Mouse (Mus musculus): ENCODE measurements around the gene Tnn.

GRCm38 (mm10) chr1:160036996-160037521, 116.3 kb downstream of the Tnn start:
- TF ChIP-seq CTCF (IDR thresholded peaks at IDR 0.05; ENCODE audit: low read depth, low read length) = no peak
- no peak for TF ChIP-seq TAL1 (conservative IDR thresholded peaks at IDR 0.05; ENCODE audit: low read depth, low read length)

All from G1E (cell line).